Mouse (Mus musculus): ENCODE measurements around the gene Nlrp4c. TPM values are rescaled to one million over a fixed set of nuclear protein-coding genes. Genes with fewer than 3 reads are reported as not detected.

The Nlrp4c gene
- total and polyA plus RNA-seq, 3 experiments = 0.16 to 0.42 (median 0.26) TPM

- H3K27me3 ChIP-seq (replicated peaks) = no peaks in the 10 kb centered on the region
- no peak for DNase-seq (ENCODE audit: extremely low read depth)
- no peaks in the 10 kb centered on the region for H3K9me3 ChIP-seq (replicated peaks; ENCODE audit: low read length)
- H3K4me3 ChIP-seq (replicated peaks in 1 of 3; ENCODE audit: low read depth in 2 of 3, low read length in 2 of 3, poor library complexity in 1 of 3) = no peak overlapping the region
- no peak overlapping the region for H3K4me2 ChIP-seq (ENCODE audit: insufficient read depth, low read depth, poor library complexity, severe bottlenecking)
- peaks cover 0 to 15% of the 10 kb centered on the region in 2 experiments for H3K36me3 ChIP-seq (replicated peaks in 1 of 2; ENCODE audit: control insufficient read depth in 1 of 2, insufficient read depth in 1 of 2, low read length in 1 of 2)
- peaks cover 23 to 79% of the 10 kb centered on the region in 2 experiments for H3K4me1 ChIP-seq (ENCODE audit: control insufficient read depth in 1 of 2, insufficient read depth in 2 of 2)
- in situ Hi-C loops (cut with MboI; ENCODE audit: low pct_ligation_motif_present, low pct_unique_long_range_greater_than_20kb, low sequenced_read_pairs) = no loop called here
- dilution Hi-C loops (cut with MboI; ENCODE audit: extremely low pct_ligation_motif_present, extremely low pct_unique_long_range_greater_than_20kb, low sequenced_read_pairs) = no loop called here
- no peak overlapping the region for H3K9ac ChIP-seq (ENCODE audit: insufficient read depth, low read depth)
- H3K27ac ChIP-seq (ENCODE audit: insufficient read depth, low read depth) = no peak overlapping the region
- TF ChIP-seq IRF4 (IDR thresholded peaks at IDR 0.05; ENCODE audit: low read depth, low read length) (no peak), RAD21 (IDR thresholded peaks at IDR 0.05; ENCODE audit: low read depth, low read length) (no peak), POLR2A (IDR thresholded peaks at IDR 0.05; ENCODE audit: low read depth, low read length) (no peak), HCFC1 (IDR thresholded peaks at IDR 0.05; ENCODE audit: low read depth, low read length) (no peak), SMC3 (IDR thresholded peaks at IDR 0.05; ENCODE audit: low read depth, low read length) (no peak), USF2 (conservative IDR thresholded peaks at IDR 0.05; ENCODE audit: low read depth, low read length) (no peak), SIN3A (IDR thresholded peaks at IDR 0.05; ENCODE audit: low read length) (no peak), GABPA (IDR thresholded peaks at IDR 0.05; ENCODE audit: insufficient replicate concordance, low read depth, low read length) (no peak), MAZ (IDR thresholded peaks at IDR 0.05; ENCODE audit: low read depth, low read length) (no peak), NRF1 (IDR thresholded peaks at IDR 0.05; ENCODE audit: low read depth, low read length) (no peak), MXI1 (IDR thresholded peaks at IDR 0.05; ENCODE audit: low read depth, low read length) (no peak), TCF12 (IDR thresholded peaks at IDR 0.05; ENCODE audit: low read depth, low read length) (no peak), UBTF (IDR thresholded peaks at IDR 0.05; ENCODE audit: low read depth, low read length) (no peak), E2F4 (IDR thresholded peaks at IDR 0.05; ENCODE audit: insufficient replicate concordance, low read depth, low read length) (no peak), ELF1 (IDR thresholded peaks at IDR 0.05; ENCODE audit: low read depth, low read length) (no peak), ETS1 (conservative IDR thresholded peaks at IDR 0.05; ENCODE audit: low read depth, low read length) (no peak), ZKSCAN1 (IDR thresholded peaks at IDR 0.05; ENCODE audit: borderline replicate concordance, low read depth, low read length) (no peak)
- peaks cover 68% of the 10 kb centered on the region for H3K79me2 ChIP-seq (replicated peaks; ENCODE audit: control insufficient read depth, extremely low read depth, insufficient read depth, poor library complexity, severe bottlenecking)
Measured at GRCm38 (mm10) chr7:6153131-6153530, 108.2 kb downstream of the Nlrp4c start.

- peak overlapping the region; percentile 81; the same call in 1 of the 2 replicates for H3K9ac ChIP-seq (ENCODE audit: insufficient read depth, low read depth)
- peaks cover 18 to 68% of the 10 kb centered on the region in 2 experiments for H3K4me1 ChIP-seq (ENCODE audit: control insufficient read depth in 1 of 2, insufficient read depth in 2 of 2)
- DNase-seq (ENCODE audit: extremely low read depth) = no peak
- in situ Hi-C loops (cut with MboI; ENCODE audit: low pct_ligation_motif_present, low pct_unique_long_range_greater_than_20kb, low sequenced_read_pairs) (no loop called here), dilution Hi-C loops (cut with MboI; ENCODE audit: extremely low pct_ligation_motif_present, extremely low pct_unique_long_range_greater_than_20kb, low sequenced_read_pairs) (no loop called here)
- peak overlapping the region; percentile 74 for H3K4me2 ChIP-seq (ENCODE audit: insufficient read depth, low read depth, poor library complexity, severe bottlenecking)
- H3K36me3 ChIP-seq (replicated peaks in 1 of 2; ENCODE audit: control insufficient read depth in 1 of 2, insufficient read depth in 1 of 2, low read length in 1 of 2) = peaks cover 0 to 12% of the 10 kb centered on the region in 2 experiments
- H3K27ac ChIP-seq (ENCODE audit: insufficient read depth, low read depth) = no peak overlapping the region
- no peaks in the 10 kb centered on the region for H3K27me3 ChIP-seq (replicated peaks)
- H3K79me2 ChIP-seq (replicated peaks; ENCODE audit: control insufficient read depth, extremely low read depth, insufficient read depth, poor library complexity, severe bottlenecking) = peaks cover 57% of the 10 kb centered on the region
- H3K9me3 ChIP-seq (replicated peaks; ENCODE audit: low read length) = no peaks in the 10 kb centered on the region
- H3K4me3 ChIP-seq (replicated peaks in 1 of 3; ENCODE audit: low read depth in 2 of 3, low read length in 2 of 3, poor library complexity in 1 of 3) = peak overlapping the region in 1 of 3 experiments; percentile 91
- TF ChIP-seq BHLHE40 (IDR thresholded peaks at IDR 0.05; ENCODE audit: low read depth, low read length) (no peak), USF1 (IDR thresholded peaks at IDR 0.05; ENCODE audit: low read depth, low read length) (no peak), PAX5 (IDR thresholded peaks at IDR 0.05; ENCODE audit: low read length) (no peak), MAX (IDR thresholded peaks at IDR 0.05; ENCODE audit: low read length) (no peak), MAFK (IDR thresholded peaks at IDR 0.05; ENCODE audit: insufficient replicate concordance, low read length) (no peak), USF2 (conservative IDR thresholded peaks at IDR 0.05; ENCODE audit: low read depth, low read length) (no peak), KAT2A (IDR thresholded peaks at IDR 0.05; ENCODE audit: insufficient replicate concordance, low read length) (no peak), ZKSCAN1 (IDR thresholded peaks at IDR 0.05; ENCODE audit: borderline replicate concordance, low read depth, low read length) (no peak), CHD2 (IDR thresholded peaks at IDR 0.05; ENCODE audit: low read length) (no peak), ELF1 (IDR thresholded peaks at IDR 0.05; ENCODE audit: low read depth, low read length) (no peak), RAD21 (IDR thresholded peaks at IDR 0.05; ENCODE audit: low read depth, low read length) (no peak), RCOR1 (conservative IDR thresholded peaks at IDR 0.05; ENCODE audit: low read depth, low read length) (no peak), NRF1 (IDR thresholded peaks at IDR 0.05; ENCODE audit: low read depth, low read length) (no peak), NELFE (IDR thresholded peaks at IDR 0.05; ENCODE audit: low read depth, low read length) (no peak), ZMIZ1 (IDR thresholded peaks at IDR 0.05; ENCODE audit: low read depth, low read length) (no peak), SIN3A (IDR thresholded peaks at IDR 0.05; ENCODE audit: low read length) (no peak), ZC3H11A (IDR thresholded peaks at IDR 0.05; ENCODE audit: low read depth, low read length) (no peak)
Measured at GRCm38 (mm10) chr7:6154164-6154563, 109.2 kb downstream of the Nlrp4c start.
